Mouse (Mus musculus) kidney, adult 2 months (tissue): ENCODE results near the gene Nup205.

Source experiments
- CTCF ChIP-seq: fragments of 200-500 bp; conservative IDR thresholded peaks from 2 replicates; pipeline ENCODE4 v1.5.1; 2011; ENCODE audit warnings: low read depth, mild to moderate bottlenecking, control low read depth, low read length, moderate library complexity, mixed read lengths; ENCODE audit not compliant: insufficient read depth, insufficient read length
- POLR2A ChIP-seq: fragments of 200-500 bp; IDR thresholded peaks from one replicate; pipeline ENCODE4 v1.6.1; 2011; ENCODE audit warnings: low read depth, low read length, control low read depth

- TF ChIP-seq CTCF (no peak), POLR2A (no peak)
These were observed 91.5 kb downstream of the Nup205 start for GRCm38 (mm10) chr6:35268711-35269110.
